Mouse (Mus musculus): ENCODE results near the gene Prr9.
A peak's percentile ranks its signal among the peaks of the same experiment; 100 is the strongest.

The Prr9 gene

GRCm38 (mm10) chr3:92123847-92124246, at the start of gene Prr9:
TSS of gene Prr9 (minus strand) at chr3:92123947.
- no peak for DNase-seq (ENCODE audit: low read depth, low spot score)

- DNase-seq (ENCODE audit: low read depth, low spot score): no peak
Measured at GRCm38 (mm10) chr3:92169847-92170246, 46.1 kb upstream of the Prr9 start.

GRCm38 (mm10) chr3:92153322-92153721, 29.6 kb upstream of the Prr9 start:
- DNase-seq (ENCODE audit: low read depth, low spot score): peak; percentile 57

- peak; percentile 73 for DNase-seq (ENCODE audit: low read depth, low spot score)
Measured at GRCm38 (mm10) chr3:92150631-92151277, 27.0 kb upstream of the Prr9 start.

- no peak for DNase-seq (ENCODE audit: low read depth, low spot score)
Measured at GRCm38 (mm10) chr3:92147913-92148312, 24.2 kb upstream of the Prr9 start.

- DNase-seq (ENCODE audit: low read depth, low spot score): peak; percentile 34
Measured at GRCm38 (mm10) chr3:92147420-92147819, 23.7 kb upstream of the Prr9 start.

GRCm38 (mm10) chr3:92142644-92143043, 18.9 kb upstream of the Prr9 start, which contains the start of gene Lelp1:
TSS of gene Lelp1 (minus strand) at chr3:92142744.
- DNase-seq (ENCODE audit: low read depth, low spot score): no peak

GRCm38 (mm10) chr3:92120902-92121301, 2.8 kb downstream of the Prr9 start:
- DNase-seq (ENCODE audit: low read depth, low spot score): no peak

- peak; percentile 69 for DNase-seq (ENCODE audit: low read depth, low spot score)
Measured at GRCm38 (mm10) chr3:92117930-92118329, 5.8 kb downstream of the Prr9 start.

- DNase-seq (ENCODE audit: low read depth, low spot score): no peak
Measured at GRCm38 (mm10) chr3:92111526-92111925, 12.2 kb downstream of the Prr9 start.

GRCm38 (mm10) chr3:92110790-92111189, 13.0 kb downstream of the Prr9 start:
- DNase-seq (ENCODE audit: low read depth, low spot score): no peak

- DNase-seq (ENCODE audit: low read depth, low spot score): peak; percentile 63
Measured at GRCm38 (mm10) chr3:92106582-92106981, 17.2 kb downstream of the Prr9 start.

- DNase-seq (ENCODE audit: low read depth, low spot score): no peak
Measured at GRCm38 (mm10) chr3:92083042-92083441, 40.7 kb downstream of the Prr9 start, which contains the start of gene Lor. TSS of gene Lor (minus strand) at chr3:92083142.

- peak; percentile 38 for DNase-seq (ENCODE audit: low read depth, low spot score)
Measured at GRCm38 (mm10) chr3:92081285-92081931, 42.3 kb downstream of the Prr9 start.

GRCm38 (mm10) chr3:92080462-92081284, 43.1 kb downstream of the Prr9 start:
- DNase-seq (ENCODE audit: low read depth, low spot score): peak; percentile 43

Data from ES-CJ7 (cell line).